Mouse (Mus musculus) stomach, embryonic 14.5 days (tissue): Measurements from ENCODE around the gene Pfkfb4. TPM values are rescaled to one million over a fixed set of nuclear protein-coding genes. Genes with fewer than 3 reads are reported as not detected.

Experiments
- ATAC-seq: fragments of 200-750 bp; cut with Nextera tagmentation; 2 replicates; pipeline ENCODE4 v1.8.0; 2017; ENCODE audit warnings: low read depth, moderate TSS enrichment; ENCODE audit not compliant: insufficient number of reproducible peaks, insufficient read depth, low FRiP score
- H3K27ac ChIP-seq: fragments of 300-500 bp; sonication (generic); 2 replicates; pipeline ENCODE4 v1.5.1; 2014; ENCODE audit warnings: mild to moderate bottlenecking, low read length, moderate library complexity, mixed read lengths
- H3K27me3 ChIP-seq: fragments of 300-500 bp; sonication (generic); 2 replicates; pipeline ENCODE4 v1.6.1; 2014; ENCODE audit warnings: low read length, control low read depth, mixed read lengths; ENCODE audit not compliant: control insufficient read depth, insufficient read depth
- H3K36me3 ChIP-seq: fragments of 300-500 bp; sonication (generic); 2 replicates; pipeline ENCODE4 v1.6.1; 2014; ENCODE audit warnings: mild to moderate bottlenecking, control low read depth, low read length, moderate library complexity, mixed read lengths; ENCODE audit not compliant: control insufficient read depth, insufficient read depth
- H3K4me1 ChIP-seq: fragments of 300-500 bp; sonication (generic); 2 replicates; pipeline ENCODE4 v1.6.1; 2014; ENCODE audit warnings: low read length, control low read depth, mixed read lengths; ENCODE audit not compliant: control insufficient read depth, insufficient read depth
- H3K4me2 ChIP-seq: fragments of 300-500 bp; sonication (generic); replicated peaks from 2 replicates; pipeline ENCODE4 v1.6.1; 2014; ENCODE audit warnings: low read depth, low read length, control low read depth
- H3K4me3 ChIP-seq: fragments of 300-500 bp; sonication (generic); 2 replicates; pipeline ENCODE4 v1.5.1; 2014; ENCODE audit warnings: low read depth, low read length, control low read depth
- H3K9ac ChIP-seq: fragments of 300-500 bp; sonication (generic); replicated peaks from 2 replicates; pipeline ENCODE4 v1.6.1; 2014; ENCODE audit warnings: low read depth, mild to moderate bottlenecking, control low read depth, low read length, moderate library complexity, mixed read lengths
- H3K9me3 ChIP-seq: fragments of 300-500 bp; sonication (generic); 2 replicates; pipeline ENCODE4 v1.6.1; 2016; ENCODE audit warnings: low read depth, low read length, control low read depth; ENCODE audit not compliant: control insufficient read depth
- WGBS: fragments of 180-500 bp; shearing (Covaris S2); extraction: QIAGEN DNeasy Blood & Tissue Kit; methylation state at CpG from one replicate; pipeline ENCODE4 v1.1.7; 2014; 5-methylcytosine and 5-hydroxymethylcytosine counted together
- polyA plus RNA-seq: library from polyadenylated mRNA; unstranded; fragments of >200 nt; fragmentation: Nextera tagmentation; extraction: Ambion mirVana; gene quantifications from 2 replicates; pipeline ENCODE4 v1.2.1, GENCODE M21; 2014

The Pfkfb4 gene
- polyA plus RNA-seq, 1 experiment from 2014 or later, result 8.5 TPM

DNA sequence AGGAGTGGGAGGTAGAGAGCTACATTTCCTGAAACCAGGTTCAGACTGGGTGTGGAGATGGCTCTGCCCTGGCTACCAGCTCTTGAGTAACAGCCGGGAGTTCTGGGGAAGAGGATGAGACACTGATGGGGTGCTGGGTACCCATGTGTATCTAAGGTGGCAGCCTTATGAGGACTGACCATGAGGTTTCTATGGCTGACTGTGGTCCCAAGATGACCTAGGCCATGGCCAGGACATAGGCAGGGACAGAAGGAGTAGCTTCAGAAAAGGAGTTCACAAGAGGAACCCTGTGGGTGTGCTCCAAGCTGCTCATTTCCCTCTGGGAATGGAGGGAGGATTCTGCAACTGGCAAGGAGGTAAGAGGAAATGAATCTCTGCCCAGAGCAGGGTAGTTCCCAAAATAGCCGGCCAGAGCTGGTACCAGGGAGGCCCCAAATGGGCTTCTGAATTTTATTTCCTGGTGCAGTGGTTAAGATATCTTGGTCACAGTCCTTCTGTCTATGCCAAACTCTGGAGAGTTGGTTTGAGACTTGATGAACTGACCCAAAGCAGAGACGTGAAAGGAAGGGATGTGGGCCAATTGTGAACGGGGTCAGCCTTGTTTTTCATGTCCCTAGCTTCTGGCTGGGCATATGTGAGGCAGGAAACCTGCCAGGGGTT lies 1.6 kb upstream of the Pfkfb4 start:
- Histone ChIP-seq H3K4me1 (peaks cover 15% of the 10 kb centered on the region), H3K27me3 (no peaks in the 10 kb centered on the region), H3K4me3 (no peak overlapping the region), H3K9me3 (no peaks in the 10 kb centered on the region), H3K36me3 (no peaks in the 10 kb centered on the region), H3K9ac (no peak overlapping the region), H3K27ac (peak overlapping the region; percentile 21; the same call in 1 of the 2 replicates), H3K4me2 (no peak overlapping the region)
- 82% methylated on average over 4 of the region's 4 CpGs for WGBS
- no peak for ATAC-seq

DNA sequence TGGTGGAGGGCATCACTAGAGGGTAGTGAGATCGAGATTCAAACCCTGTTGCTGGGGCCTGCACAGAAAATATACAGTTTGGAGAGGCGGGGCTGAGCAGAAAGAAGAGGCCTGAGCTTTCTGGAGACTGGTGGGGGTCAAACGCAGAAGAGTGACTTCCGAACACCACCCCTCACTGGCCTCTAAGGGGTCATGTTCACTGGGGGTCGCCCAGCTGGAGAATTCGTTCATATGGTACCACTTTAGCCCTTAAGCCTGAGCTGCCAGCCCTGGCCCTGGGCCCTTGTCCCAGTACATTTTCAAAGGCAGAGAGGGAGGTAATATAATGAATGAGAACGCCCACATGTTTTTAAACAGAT lies 1.1 kb upstream of the Pfkfb4 start:
- no peaks in the 10 kb centered on the region for H3K27me3 ChIP-seq
- WGBS, result 64% methylated on average over 7 of the region's 7 CpGs
- no peak overlapping the region for H3K9ac ChIP-seq
- no peak for ATAC-seq
- no peak overlapping the region for H3K4me2 ChIP-seq
- H3K36me3 ChIP-seq, result no peaks in the 10 kb centered on the region
- H3K9me3 ChIP-seq, result no peaks in the 10 kb centered on the region
- H3K27ac ChIP-seq, result peak overlapping the region; percentile 96
- H3K4me1 ChIP-seq, result peaks cover 17% of the 10 kb centered on the region
- no peak overlapping the region for H3K4me3 ChIP-seq

DNA sequence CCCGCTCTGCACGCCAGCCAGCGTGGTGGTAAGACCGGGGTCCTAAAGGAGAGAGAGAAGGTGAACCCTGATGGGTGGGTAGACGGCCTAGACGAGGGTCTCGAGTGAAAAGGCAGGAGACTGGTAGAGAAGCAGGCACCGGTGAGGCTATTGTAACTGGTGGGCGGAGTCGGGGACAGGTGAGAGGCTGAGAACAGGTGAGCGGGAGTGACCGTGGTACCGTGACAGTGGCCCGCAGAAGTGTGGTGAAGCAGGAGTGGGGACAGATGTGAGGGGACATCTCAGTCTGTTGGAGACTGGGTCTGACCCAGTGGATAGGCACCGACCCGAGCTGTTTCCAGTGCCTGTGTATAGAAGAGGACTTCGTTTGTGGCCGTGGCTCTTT lies 499 bp downstream of the Pfkfb4 start:
- Histone ChIP-seq H3K4me1 (peaks cover 18% of the 10 kb centered on the region), H3K9ac (peak overlapping the region; percentile 21; the same call in 1 of the 2 replicates), H3K4me2 (peak overlapping the region; percentile 86), H3K27me3 (no peaks in the 10 kb centered on the region), H3K36me3 (no peaks in the 10 kb centered on the region), H3K4me3 (peak overlapping the region; percentile 57), H3K9me3 (no peaks in the 10 kb centered on the region), H3K27ac (peak overlapping the region; percentile 27; the same call in 1 of the 2 replicates)
- no peak for ATAC-seq
- WGBS, result 11% methylated on average over 18 of the region's 18 CpGs

DNA sequence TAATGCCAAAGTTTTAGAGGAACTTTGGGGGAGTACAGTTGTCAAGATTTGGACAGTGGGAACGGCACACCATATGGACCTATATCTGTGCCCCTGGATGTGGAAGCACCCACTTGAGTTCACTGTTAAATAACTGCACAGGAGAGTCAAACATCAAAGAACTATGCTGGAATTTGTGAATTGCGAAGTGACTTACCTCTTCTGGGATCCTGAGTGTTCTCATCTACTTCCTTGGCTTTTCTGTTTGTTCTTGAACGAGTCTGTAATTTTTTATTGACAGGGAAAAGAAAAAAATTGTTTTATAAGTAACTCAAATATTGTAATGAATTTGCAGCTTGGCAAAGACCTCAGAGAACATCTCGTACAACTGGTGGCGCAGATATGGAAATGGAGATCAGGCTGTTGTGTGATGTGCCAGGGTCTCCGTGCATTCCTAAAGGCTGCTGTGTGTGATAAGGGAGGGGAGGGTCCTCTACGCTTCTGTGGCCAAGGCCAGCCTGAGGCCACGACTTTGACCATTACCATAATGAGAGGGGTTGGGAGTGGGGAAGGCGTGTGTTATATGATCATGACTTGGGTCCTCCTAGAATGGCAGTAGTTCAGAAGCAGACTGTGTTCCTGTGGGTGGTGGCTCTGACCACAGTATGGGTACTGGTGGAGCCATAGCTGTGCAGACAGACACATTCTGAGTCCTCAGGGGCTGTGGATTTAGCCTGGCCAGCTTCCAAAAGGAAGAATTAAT lies 1.2 kb downstream of the Pfkfb4 start:
- 78% methylated on average over 9 of the region's 9 CpGs for WGBS

DNA sequence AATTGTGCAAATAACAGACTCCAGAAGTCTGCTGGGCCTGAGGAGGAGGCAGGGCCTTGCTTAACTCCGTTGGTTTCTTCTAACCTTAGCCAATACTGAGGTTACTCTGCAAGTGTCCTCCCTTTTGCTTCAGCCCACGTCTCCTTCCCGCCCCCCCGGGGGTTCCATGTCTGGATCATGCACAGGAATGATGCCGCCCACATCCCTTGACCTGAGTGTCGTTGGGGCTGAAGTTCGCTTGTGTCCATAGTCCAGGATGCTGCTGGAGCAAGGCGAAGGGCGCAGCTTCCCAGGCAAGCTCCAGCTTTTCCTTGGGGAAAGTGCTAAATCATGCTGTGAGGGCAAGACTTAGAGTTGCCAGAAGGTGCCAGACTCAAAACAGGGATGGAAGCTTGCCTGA lies 4.8 kb downstream of the Pfkfb4 start:
- H3K9ac ChIP-seq, result no peak overlapping the region
- no peak overlapping the region for H3K4me2 ChIP-seq
- H3K4me1 ChIP-seq, result 0 out of 2 replicates have a peak, but pooled peaks cover 3% of the 10 kb centered on the region
- H3K9me3 ChIP-seq, result no peaks in the 10 kb centered on the region
- no peak overlapping the region for H3K4me3 ChIP-seq
- no peaks in the 10 kb centered on the region for H3K36me3 ChIP-seq
- H3K27me3 ChIP-seq, result no peaks in the 10 kb centered on the region
- H3K27ac ChIP-seq, result no peak overlapping the region
- 66% methylated on average over 9 of the region's 9 CpGs for WGBS
- ATAC-seq, result no peak

More for the DNA sequence above, 1.2 kb downstream of the Pfkfb4 start:
- no peaks in the 10 kb centered on the region for H3K9me3 ChIP-seq
- no peaks in the 10 kb centered on the region for H3K27me3 ChIP-seq
- ATAC-seq, result no peak
- peaks cover 17% of the 10 kb centered on the region for H3K4me1 ChIP-seq
- H3K36me3 ChIP-seq, result no peaks in the 10 kb centered on the region
- H3K4me2 ChIP-seq, result peak overlapping the region; percentile 86
- 0 out of 2 replicates have a peak overlapping the region, but pooled peaks have one; percentile 21 for H3K9ac ChIP-seq
- H3K4me3 ChIP-seq, result peak overlapping the region; percentile 57; the same call in 1 of the 2 replicates
- H3K27ac ChIP-seq, result no peak overlapping the region

DNA sequence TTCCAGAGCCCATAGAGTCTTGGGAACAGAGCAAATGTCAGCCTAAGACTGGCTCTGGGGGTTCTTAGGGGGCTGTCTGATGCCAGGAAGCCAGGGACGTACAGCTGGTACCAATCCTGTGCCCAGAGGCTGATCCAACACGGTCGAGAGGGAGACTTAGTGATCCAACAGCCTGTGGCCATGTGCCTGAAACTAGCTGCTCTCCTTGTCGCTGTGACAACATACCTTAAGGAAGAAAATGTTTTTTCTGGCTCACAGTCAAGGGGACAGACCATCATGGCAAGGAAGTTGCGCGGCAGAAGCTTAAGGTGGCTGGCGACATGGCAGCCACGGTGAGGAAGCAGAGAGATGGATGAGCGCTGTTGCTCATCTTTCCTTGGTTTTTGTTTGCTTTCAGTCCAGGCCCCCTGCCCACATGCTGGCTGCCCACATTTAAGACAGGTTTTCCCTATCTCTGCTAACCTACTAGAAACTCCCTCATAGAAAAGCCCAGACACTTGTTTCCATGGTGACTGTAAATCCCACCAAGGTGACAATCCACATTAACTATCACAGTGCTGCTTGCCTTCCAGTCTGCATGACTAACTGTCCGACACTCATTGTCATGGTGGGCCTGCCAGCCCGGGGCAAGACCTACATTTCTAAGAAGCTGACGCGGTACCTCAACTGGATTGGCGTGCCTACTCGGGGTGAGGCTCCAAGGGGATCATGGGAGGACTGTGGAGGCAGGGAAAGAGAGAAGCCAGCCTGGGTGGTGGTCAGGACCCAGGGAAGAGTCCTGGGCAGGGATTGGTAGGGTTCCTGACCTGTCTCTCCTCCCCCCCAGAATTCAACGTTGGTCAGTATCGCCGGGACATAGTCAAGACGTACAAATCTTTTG lies 6.9 kb downstream of the Pfkfb4 start:
- ATAC-seq, result no peak
- Histone ChIP-seq H3K27me3 (no peaks in the 10 kb centered on the region), H3K9me3 (no peaks in the 10 kb centered on the region), H3K4me3 (no peak overlapping the region), H3K4me2 (no peak overlapping the region), H3K4me1 (0 out of 2 replicates have a peak, but pooled peaks cover 3% of the 10 kb centered on the region), H3K27ac (no peak overlapping the region), H3K36me3 (no peaks in the 10 kb centered on the region), H3K9ac (no peak overlapping the region)
- WGBS, result 80% methylated on average over 19 of the region's 19 CpGs

DNA sequence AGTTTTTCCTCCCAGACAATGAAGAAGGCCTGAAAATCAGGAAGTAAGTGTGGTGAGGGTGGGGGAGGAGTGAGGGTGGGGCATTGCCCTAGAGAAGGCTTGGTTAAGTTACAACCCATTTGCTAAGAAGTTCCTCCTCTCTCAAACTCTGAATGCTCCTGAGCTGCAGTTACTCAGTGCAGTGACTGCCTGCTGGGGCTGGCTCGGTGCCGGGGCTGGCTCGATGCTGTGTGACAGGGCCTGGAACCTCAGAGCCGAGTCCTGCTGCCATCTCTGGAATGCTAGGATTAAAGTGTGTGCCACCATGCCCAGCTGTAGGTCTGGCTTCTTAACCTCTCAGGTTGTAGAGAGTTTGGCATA lies 7.6 kb downstream of the Pfkfb4 start:
- H3K27ac ChIP-seq, result no peak overlapping the region
- H3K4me1 ChIP-seq, result 0 out of 2 replicates have a peak, but pooled peaks cover 3% of the 10 kb centered on the region
- H3K36me3 ChIP-seq, result no peaks in the 10 kb centered on the region
- H3K4me2 ChIP-seq, result no peak overlapping the region
- ATAC-seq, result no peak
- H3K9me3 ChIP-seq, result no peaks in the 10 kb centered on the region
- 77% methylated on average over 4 of the region's 4 CpGs for WGBS
- H3K9ac ChIP-seq, result no peak overlapping the region
- H3K27me3 ChIP-seq, result no peaks in the 10 kb centered on the region
- no peak overlapping the region for H3K4me3 ChIP-seq

DNA sequence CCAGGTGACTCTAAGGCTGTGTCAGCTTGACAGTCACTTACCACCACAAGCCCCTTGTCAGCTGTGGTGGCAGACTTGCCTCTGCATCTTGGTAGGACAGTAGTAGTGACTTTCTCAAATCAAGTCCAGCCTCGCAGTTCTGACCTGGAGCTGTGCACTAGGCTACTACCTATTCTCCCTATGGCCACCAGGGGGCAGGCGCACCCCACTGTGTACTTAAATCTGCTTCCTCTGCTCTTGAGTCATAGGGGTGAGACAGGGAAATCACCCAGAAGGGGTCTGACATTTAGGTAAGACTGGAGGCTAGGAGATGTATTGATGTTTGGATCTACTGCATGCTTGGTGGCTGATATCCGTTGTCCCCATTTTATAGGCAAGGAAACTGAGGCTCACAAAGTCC lies 9.1 kb downstream of the Pfkfb4 start:
- no peaks in the 10 kb centered on the region for H3K9me3 ChIP-seq
- no peaks in the 10 kb centered on the region for H3K27me3 ChIP-seq
- H3K4me1 ChIP-seq, result no peaks in the 10 kb centered on the region
- no peak overlapping the region for H3K4me3 ChIP-seq
- H3K27ac ChIP-seq, result no peak overlapping the region
- ATAC-seq, result peak; percentile 44; the same call in 1 of the 2 replicates
- no peaks in the 10 kb centered on the region for H3K36me3 ChIP-seq
- WGBS, result 14% methylated on average over 3 of the region's 3 CpGs
- no peak overlapping the region for H3K9ac ChIP-seq
- H3K4me2 ChIP-seq, result no peak overlapping the region
